Mouse (Mus musculus) adrenal gland, postnatal 4 days (tissue): ENCODE measurements around the gene Senp3. TPM values are rescaled to one million over a fixed set of nuclear protein-coding genes. Genes with fewer than 3 reads are reported as not detected.
"Not testable (repeated sequence)": the region's sequence is repeated elsewhere in the genome, so short reads cannot be mapped to it uniquely, and the experiment has no call there.

Experiments
- DNase-seq, 2 experiments: peaks; one replicate each; pipeline ENCODE4 v3.0.0; 2021 to 2022; ENCODE audit warnings: low spot score in 2 of 2, mixed read lengths in 2 of 2
- total RNA-seq, 2 experiments: library from RNA; stranded (reverse); gene quantifications; 2 replicates each; pipeline ENCODE4 v1.2.3; 2021

Gene Senp3
- total RNA-seq, 2 experiments from 2014 or later, result 86.6 to 90.7 TPM

DNA sequence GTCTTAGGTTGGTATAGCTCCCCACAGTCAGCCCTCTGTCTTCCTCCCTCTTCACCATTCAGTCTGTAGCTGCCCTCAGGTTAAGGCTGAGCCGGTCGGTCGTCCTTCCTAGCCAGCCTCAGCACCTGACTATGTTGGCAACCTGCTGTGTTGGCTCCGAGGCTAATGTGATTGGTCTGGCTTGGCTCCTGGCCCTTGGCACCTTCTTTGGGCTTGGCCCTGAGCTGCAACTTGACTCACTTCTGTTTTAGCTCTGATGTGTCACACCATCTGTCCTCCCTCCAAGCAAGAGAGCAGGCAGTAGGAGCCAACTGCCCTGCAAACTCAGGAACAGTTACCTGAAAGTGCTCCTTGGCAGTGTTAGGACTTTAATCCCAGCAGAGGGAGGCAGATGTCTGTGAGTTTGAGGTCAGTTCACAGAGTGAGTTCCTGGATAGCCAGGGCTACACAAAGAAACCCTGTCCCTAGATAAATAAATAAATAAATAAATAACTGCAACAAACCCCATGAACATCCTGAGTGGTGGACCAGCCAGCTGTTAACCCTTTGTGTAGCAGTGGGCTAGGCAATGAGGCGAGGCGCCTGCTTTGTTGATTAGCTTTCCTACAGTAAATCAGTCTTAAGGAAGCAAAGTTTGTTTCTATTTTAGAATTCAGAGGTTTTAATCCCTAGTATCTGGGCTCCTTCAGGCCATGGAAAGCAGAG, 25.0 kb upstream of the Senp3 start:
- DNase-seq, result peak in 1 of 2 experiments; percentile 47

DNA sequence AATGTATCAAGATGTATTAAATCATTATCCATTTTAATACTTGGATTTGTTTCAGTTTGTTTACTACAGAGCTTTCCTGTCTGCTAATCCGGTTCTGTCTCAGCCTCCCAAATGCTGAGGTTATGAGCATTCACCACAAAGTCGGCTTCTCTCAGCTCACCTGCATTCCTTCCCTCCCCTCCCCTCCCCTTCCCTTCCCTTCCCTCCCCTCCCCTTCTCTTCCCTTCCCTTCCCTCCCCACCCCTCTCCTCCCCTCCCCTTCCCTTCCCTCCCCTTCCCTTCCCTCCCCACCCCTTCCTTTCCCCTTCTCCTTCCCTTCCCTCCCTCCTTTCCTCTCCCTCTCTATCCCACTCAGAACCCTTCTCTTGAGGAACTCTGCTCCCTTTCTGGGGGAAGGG, 22.7 kb upstream of the Senp3 start:
- no peak for DNase-seq

DNA sequence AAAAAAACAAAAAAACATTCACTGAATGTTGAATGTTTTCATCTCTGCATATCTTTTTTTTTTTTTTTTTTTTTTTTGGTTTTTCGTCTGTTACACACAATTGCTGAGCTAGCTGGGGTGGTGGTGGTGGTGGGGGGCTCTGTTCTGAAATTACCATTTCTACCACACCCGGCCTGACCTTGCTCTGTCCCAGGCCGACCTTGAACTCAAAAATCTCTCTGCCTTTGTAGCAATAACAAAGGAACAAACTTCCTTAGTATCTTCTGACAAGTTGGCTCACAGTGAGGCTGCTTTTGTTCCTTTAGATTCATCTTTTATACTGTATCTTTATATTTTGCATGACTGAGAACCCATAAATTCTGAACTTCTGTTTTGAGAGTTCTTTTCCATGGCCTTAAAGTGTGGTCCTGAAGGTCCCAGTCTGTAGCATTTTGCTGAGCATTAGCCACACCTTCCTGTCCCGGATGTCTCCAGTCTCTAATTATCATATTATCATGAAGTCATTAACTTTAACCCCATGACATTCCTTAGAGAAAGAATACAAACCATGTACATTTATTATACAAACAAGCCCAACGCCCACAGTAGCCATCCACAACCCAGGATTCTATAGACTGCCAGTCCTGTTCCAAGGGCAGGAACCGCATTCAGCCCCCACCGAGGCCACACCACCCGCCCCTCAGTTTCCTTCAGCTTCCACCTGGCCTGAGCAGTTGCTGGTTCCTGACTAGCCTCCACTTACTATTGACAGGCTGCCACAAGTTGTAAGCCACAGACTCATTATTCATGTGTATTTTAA, 22.1 kb upstream of the Senp3 start:
- no peak for DNase-seq

DNA sequence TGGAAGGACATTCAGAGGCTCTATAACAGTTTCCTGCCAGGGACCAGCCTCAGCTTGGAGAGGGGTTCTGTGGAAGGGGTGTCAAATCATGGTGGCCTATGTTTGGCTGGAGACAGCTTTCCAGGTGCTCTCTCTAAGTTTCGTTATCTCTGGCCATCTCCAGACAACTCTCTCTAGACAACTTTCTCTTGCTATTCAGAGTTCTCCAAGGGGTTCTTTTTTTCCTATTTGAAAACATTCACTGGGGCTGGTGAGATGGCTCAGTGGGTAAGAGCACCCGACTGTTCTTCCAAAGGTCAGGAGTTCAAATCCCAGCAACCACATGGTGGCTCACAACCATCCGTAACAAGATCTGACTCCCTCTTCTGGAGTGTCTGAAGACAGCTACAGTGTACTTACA, 21.5 kb upstream of the Senp3 start:
- DNase-seq, result not testable (repeated sequence)

DNA sequence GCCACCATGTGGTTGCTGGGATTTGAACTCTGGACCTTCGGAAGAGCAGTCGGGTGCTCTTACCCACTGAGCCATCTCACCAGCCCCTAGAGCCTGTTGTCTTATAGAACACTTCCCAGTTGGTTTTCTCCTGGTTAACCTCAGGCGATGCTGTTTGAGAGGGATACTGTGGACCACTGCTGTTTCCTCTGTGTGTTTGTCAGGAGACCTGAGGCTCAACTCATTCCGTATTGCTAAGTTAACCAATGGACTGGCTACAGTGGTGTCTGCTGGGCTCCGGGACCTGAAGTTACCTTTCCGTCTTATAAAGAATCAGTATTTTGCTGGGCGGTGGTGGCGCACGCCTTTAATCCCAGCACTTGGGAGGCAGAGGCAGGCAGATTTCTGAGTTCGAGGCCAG, 21.0 kb upstream of the Senp3 start:
- not testable (repeated sequence) for DNase-seq

DNA sequence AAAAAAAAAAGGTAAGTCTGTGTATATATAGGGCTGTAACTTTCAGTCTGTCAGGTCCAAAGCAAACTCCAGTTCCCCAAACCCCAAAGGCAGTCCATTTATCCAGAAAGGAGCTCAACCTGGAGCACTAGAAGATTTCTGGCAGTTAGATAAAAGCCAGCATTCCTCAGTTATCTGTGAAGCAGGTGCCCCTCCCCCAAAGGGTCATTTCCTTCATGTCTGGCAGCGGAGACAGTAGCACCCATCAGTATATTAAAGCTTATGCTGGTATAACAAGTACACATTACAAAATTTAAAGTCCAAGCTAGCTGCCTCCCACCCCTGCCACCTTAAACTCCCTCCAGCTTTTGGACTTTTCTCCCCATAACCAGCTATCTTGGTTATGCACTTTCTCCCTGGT, 17.7 kb upstream of the Senp3 start:
- no peak for DNase-seq

DNA sequence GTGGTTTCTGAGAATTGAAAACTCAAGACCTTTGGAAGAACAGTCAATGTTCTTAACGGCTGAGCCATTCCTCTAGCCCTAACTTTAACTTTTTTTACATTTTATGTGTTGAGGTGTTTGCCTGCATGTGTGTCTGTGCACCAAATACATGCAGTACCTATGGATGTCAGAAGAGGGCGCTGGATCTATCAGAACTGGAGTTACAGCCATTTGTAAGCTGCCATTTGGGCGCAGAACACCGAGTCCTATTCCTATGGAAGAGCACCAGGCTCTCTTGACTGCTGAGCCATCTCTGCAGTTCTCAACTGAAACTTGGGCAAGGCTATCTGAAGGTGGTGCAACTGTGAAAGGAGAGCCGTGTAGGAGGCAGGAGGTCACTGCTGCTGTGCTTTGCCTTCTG, 16.7 kb upstream of the Senp3 start:
- DNase-seq, result no peak

DNA sequence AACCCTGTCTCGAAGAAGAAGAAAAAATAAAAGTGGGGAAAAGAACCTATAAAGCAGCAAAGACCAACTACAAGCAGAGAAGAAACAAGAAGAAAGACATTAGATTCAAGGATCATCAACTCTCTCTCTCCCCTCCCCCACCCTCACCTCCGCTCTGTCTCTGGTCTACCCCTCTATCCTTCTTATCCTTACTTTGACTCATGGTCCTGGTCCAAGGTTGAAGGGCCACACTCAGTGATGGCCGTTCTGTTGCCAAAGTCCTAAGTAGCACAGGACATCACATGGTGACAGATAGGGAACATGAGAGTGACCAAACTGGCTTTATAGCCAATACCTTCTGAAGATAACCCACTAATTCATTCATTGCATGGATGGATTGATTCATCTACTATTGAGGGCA, 15.5 kb upstream of the Senp3 start:
- no peak for DNase-seq

DNA sequence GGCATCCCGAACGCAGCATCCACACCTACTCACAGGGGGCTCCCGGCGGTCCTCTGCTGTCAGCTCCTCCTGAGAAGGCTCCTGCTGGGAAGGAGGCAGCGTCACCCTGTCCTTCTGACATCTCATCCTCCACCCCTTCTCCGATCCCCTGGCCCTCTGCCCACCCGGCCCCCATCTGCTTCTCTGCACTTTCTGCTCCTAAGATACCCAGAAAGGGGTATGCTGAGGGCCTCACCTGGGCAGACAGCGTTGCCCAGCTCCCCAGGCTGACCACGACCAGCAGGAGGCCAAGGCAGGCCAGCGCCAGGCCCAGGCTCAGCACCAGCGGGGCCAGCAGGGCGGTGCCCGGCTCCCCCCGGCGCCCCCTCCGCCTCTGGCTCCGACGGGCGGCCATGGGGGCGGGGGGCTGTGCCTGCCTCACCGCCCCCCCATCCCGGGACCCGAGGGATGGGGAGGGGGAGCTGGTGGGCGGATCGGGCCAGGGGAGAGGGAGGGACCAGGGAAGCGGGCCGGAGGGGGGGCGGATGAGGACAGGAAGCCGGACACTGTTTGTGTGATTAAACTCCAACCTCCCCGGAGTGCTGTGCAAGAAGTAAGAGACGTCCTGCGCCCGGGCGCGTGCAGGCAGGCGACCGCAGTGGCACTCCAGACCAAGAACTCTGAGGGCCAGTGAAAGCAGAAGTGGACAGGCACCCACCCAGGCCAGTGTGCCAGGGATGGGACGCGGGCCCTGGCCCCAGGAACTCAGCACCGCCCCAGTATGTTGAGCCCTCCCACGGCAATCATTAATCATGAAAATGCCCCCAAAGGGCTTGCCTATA, 13.7 kb upstream of the Senp3 start, which contains the start of the genes Tnfsf12 and Tnfsfm13:
Gene Tnfsf12 (minus strand): TSS at position 489 of the 821 bp plus-strand sequence.
Gene Tnfsfm13 (minus strand): TSS at position 738 of the 821 bp plus-strand sequence.
- DNase-seq, result peak; percentile 46 to 62

DNA sequence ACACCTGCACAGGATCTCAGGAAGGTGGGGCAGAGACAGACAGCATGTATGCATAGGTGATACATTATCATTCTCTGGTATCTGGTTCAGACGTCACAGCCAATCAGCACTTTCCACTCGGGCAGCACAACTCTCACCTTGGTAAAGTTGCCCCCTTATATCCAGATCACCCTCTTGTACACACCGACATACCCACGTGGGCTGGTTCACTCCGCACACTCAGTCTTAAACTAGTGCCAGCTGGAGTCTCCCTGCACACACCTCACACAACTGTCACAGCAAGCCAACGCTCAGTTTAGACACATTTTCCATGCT, 13.1 kb upstream of the Senp3 start:
- no peak for DNase-seq

DNA sequence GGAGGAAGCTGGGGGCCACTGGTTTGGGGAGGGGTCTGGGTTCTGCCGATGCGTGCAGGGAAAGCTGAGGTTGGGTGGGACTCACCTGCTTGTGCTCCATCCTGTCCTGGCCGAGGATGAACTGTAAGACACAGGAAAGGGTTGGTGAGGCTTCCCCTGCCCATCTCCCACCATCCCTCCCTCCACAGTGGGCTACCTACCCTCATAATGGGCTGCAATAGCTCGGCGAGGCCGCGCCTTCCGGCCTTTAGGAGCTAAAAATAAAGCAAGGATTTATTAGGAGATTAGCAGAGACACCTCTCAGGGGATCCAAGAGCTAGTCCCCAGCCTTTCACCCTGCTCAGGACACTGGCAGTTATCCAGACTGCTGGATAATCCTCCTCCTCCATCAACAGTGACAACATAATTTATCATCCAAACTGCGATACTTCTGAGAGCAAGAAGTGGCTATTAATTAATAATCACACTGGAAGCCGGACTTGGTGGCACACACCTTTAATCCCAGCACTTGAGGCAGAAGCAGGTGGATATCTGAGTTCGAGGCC, 11.6 kb upstream of the Senp3 start:
- no peak for DNase-seq

DNA sequence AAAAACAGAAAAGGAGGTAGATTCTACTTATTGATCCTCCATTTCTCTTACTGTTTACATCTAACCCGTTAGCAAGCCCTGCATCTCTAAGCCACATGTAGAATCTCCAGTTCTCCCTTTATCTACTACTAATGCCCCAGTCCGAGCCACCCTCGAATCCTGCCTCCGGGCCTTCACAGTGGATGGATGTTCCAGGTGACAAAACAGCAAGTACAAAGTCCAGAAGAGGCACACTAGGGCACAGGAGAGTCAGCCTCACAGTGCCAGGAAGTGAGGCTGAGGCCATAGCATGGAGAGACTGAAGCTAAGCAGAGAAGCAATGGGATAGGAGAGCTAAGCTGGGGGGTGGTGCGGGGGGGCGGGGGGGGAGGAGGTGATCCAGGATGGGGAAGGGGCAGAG, 11.0 kb upstream of the Senp3 start:
- DNase-seq, result no peak

DNA sequence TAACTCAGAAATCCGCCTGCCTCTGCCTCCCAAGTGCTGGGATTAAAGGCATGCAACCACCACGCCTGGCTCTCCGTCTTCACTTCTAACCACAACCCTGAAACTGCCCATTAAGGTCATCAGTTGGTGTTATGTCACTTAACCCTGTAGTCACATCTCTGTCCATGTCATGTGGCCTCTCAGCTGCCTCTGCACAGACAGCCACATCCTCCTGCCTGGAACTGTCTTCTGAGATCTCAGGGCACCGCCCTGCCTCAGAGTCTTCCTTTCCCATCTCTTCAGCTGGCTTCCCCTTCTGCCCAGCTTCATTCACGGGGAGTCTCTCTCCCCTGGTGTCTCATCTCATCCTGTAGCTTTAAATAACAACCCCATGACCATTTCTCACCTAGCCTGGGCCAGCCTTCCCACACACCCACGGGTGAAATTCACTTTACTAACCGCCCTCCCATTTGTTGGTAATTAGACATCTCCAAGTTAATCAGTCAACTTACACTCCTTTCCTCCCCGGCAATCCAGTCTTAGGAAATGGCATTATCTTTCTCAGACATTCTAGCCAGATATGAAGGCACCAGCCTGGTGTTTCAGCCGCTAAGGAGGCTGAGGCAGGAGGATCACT, 10.4 kb upstream of the Senp3 start:
- no peak for DNase-seq

DNA sequence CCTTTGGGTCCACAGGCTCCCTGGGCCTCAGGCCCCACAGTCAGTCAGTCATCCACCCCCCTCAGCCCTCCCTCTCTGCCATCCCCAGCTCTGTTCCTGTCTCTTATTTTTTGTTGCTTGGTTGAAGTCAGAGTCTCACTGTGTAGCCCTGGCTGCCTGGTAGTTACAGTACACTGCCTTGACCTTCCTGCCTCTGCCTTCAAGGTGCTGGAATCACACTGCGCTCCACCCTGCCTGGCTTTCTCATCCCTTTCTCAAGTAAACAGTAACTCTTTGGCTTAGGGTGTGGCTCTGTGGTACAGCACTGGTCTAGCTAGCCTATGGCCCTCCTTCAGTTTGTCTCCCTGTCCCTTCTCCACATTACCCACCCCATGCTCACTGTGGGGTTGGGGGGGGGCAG, 8.0 kb upstream of the Senp3 start:
- DNase-seq, result no peak

DNA sequence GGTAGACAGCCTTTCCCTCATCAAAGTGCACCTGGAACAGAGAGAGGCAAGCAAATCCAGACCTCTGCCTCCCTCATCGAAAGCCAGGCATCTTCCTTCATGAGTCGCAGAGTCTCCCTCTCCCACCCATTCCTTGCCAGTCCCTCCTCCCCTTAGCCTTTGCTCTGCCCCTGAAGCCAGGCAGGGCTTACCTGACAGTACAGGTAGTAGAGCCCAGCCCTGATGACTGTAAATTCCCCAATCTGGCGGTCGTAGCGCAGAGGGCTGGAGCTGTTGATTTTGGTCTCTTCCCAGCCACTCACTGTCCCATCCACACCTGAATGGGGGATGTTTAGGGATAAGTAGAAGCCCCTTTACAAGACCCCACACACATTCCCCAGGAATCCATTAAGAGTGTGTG, 5.2 kb upstream of the Senp3 start:
- DNase-seq, result no peak

DNA sequence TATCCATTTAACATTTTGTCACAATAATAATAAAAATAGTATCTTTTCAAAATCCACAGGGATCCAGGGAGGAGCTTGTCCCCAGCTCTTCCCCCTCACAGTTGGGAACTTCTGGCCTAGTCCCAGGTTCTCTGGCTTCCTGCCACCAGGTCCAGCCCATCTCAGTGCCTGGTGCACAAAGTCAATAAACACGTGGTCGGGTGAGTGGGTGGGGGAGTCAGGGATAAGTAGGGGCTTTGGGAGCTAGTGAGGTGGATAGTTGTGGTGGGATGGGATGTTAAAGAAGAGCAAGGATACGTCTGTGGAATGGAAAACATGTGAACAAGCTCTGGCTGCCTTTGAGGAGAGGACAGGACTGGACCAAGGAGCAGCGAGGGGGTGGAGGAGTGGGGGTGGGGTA, 4.5 kb upstream of the Senp3 start:
- no peak for DNase-seq

DNA sequence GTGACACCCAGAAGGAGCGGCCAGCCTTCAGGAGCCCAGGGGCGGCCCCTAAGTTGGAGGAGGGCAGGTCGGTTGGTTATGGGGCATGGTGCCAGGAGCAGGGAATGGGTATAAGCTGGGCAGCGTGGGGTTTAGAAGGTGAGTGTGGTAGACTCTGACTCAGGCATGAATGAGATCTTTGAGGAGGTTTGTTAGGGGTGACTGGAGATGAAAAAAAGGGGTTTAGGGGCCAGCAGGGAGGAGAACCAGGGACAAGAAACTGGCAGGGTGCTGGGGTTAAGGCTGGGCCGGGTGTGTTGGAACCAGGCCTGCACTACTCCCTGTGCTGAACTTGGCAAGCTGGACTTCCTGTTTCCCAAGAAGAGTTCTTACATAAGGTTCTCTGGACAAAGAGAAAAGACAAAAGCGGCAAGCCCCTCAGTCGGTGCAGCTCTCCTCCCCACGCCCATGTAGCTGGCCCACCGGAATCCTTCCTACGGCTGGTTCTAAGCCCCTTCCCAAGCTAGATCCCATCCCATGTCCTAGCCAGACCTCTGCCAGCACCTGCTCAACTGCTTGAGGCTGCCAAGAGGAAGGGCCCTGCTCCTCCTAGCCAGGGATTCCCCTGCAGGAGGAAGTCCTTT, 3.8 kb upstream of the Senp3 start, which contains the start of gene Tnfsf13:
Gene Tnfsf13 (minus strand): TSS at position 259 of the 623 bp plus-strand sequence.
- no peak for DNase-seq

DNA sequence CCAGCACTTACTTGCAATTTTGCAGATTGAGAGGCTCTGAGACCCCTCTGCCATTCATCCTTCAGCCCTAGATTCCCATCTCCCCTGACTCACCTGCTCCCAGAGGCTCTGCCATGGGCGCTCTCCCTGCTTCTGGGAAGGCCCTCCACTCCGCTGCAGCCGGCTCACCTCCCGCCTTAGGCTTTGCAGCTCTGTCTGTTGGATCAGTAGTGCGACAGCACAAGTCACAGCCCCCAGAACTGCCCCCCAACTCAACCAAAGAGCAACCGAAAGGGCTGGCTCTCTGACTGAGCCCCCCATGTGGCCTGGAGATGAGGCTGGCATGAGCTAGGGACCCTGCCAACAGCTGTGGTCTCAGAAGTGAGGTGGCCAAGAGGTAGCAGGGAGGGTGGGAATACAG, 3.1 kb upstream of the Senp3 start:
- DNase-seq, result no peak

DNA sequence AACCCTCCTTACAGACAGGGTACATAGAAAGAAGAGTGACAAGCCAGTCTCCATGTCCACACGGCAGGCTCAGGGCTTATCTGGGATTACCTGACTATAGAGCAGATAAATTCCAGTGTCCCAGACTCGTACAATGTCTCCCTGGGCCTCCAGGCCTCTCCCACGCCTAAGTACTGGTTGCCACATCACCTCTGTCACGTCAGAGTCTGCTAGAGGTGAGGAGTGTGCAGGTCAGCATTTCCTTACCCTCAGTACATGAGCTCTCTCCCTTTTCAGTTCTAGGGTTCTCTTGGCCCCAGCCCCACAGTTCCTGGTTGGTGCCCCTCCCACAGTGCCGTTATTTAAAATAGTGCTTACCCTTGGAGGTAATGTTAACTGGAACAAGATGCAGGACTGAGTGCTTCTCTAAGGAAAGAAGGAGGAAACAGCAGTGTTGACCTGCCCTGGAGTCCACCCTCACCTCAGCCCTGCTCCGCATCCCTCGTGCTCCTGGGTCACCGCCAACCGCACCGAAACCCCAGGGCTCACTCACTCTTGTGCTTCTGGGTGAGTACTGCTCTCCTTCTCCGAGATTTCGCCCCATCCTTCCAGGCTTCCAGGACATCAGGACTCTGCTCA, 2.4 kb upstream of the Senp3 start:
- DNase-seq, result no peak

DNA sequence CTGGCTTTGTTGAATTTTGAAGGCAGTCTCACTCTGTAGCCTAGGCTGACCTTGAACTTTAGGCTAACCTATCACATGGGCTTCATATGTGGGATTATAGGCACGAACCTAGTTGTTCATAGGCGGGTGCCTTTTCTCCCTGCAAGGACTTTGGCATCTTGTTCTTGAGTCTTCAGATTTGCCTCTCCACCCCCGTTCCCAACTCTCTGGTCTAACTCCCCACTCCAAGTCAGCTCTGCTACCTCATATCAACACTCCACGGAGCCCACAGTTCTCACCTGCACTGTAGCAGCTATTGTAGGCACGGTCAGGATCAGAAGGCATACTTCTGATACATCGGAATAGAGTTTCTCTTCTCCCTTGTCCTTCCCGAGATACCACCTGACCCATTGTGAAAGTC, 1.7 kb upstream of the Senp3 start:
- no peak for DNase-seq
